Mouse (Mus musculus) kidney, adult 2 months (tissue): ENCODE results near the gene Nmt1.
A peak's percentile ranks its signal among the peaks of the same experiment; 100 is the strongest.

Experiments
- CTCF ChIP-seq: fragments of 200-500 bp; conservative IDR thresholded peaks from 2 replicates; pipeline ENCODE4 v1.5.1; 2011; ENCODE audit warnings: low read depth, mild to moderate bottlenecking, control low read depth, low read length, moderate library complexity, mixed read lengths; ENCODE audit not compliant: insufficient read depth, insufficient read length
- POLR2A ChIP-seq: fragments of 200-500 bp; IDR thresholded peaks from one replicate; pipeline ENCODE4 v1.6.1; 2011; ENCODE audit warnings: low read depth, low read length, control low read depth

GRCm38 (mm10) chr11:103054798-103055197 lies 26.8 kb downstream of the Nmt1 start:
- TF ChIP-seq POLR2A = no peak
- TF ChIP-seq CTCF = peak; percentile 54
